Mouse (Mus musculus) C3H10T1/2 (cell line): ENCODE results near the gene Gm4869. TPM values are rescaled to one million over a fixed set of nuclear protein-coding genes. Genes with fewer than 3 reads are reported as not detected.

Source experiments
- polyA plus RNA-seq, 2 experiments: library from polyadenylated mRNA; unstranded; fragments of >200 nt; fragmentation: generic; extraction: Trizol; gene quantifications; one replicate each; pipeline ENCODE4 v1.2.1; 2012; ENCODE audit warnings: missing spikeins in 2 of 2

The Gm4869 gene
- under 1 TPM in 1 of 2 experiments, not detected in 1; 0.01 TPM for polyA plus RNA-seq

GRCm38 (mm10) chr5:140445345-140445744 lies at the start of gene Gm4869:
TSS of gene Gm4869 (plus strand) at chr5:140445645.

GRCm38 (mm10) chr5:140418489-140419441 lies 26.7 kb upstream of the Gm4869 start, which contains the start of gene Eif3b:
TSS of gene Eif3b (plus strand) at chr5:140419328.

GRCm38 (mm10) chr5:140505208-140505780 lies 59.8 kb downstream of the Gm4869 start, which contains the start of gene Chst12:
TSS of gene Chst12 (plus strand) at chr5:140505550.

Other genes starting within 250 kb of the Gm4869 start
- gene Mad1l1, start 124.1 kb upstream of the Gm4869 start, polyA plus RNA-seq, result 10 to 100 TPM; 32.9 to 58.6 TPM
- 10 to 100 TPM; 48.1 to 52.9 TPM for gene Nudt1, start 124.0 kb upstream of the Gm4869 start, polyA plus RNA-seq
- gene Mrm2, start 113.7 kb upstream of the Gm4869 start, polyA plus RNA-seq, result 10 to 100 TPM in 1 of 2 experiments, 1 to 10 TPM in 1; 7.7 to 12.9 TPM
- 10 to 100 TPM; 21.1 to 21.4 TPM for gene Snx8, start 56.4 kb upstream of the Gm4869 start, polyA plus RNA-seq
- 100 to 1,000 TPM; 114 to 307 TPM for gene Eif3b, start 26.3 kb upstream of the Gm4869 start, polyA plus RNA-seq
- 10 to 100 TPM; 14.8 to 36.3 TPM for gene Chst12, start 59.9 kb downstream of the Gm4869 start, polyA plus RNA-seq
- not detected for gene Grifin, start 119.4 kb downstream of the Gm4869 start, polyA plus RNA-seq
- 10 to 100 TPM; 10.6 to 11.6 TPM for gene Lfng, start 161.7 kb downstream of the Gm4869 start, polyA plus RNA-seq
- gene Ttyh3, start 203.4 kb downstream of the Gm4869 start, polyA plus RNA-seq, result 100 to 1,000 TPM in 1 of 2 experiments, 10 to 100 TPM in 1; 19.6 to 133 TPM